8 mouse cellular contexts compared by ENCODE assay signal in the genomic region with DNA sequence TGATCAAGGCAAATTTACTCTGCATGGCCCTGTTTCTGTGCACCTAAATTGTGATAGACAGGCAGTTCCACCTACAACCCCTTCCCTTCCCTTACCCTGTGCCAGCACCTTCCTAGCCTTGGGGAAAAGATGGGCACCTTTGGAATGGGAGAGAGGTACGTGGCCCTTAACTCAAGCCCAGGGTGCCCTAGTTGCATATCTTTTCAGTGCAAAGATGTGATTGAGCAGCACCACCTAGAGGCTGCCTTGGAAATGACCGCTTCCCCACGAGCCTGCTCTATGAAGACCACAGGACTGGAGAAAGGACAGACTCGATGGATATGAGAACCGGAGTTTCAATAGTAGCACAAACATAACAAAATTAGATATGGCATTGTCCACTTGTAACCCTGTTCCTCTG. TPM values are rescaled to one million over a fixed set of nuclear protein-coding genes. Genes with fewer than 3 reads are reported as not detected.
DNase-seq lines count a peak whose midpoint lies in the region; ATAC-seq and TF ChIP-seq lines count a peak whose summit lies in the region.

No protein-coding gene starts in this region.

- H3K4me3 ChIP-seq in hindbrain, embryonic 15.5 days: no peak overlapping the region

- no peaks in the 10 kb centered on the region for H3K4me1 ChIP-seq in hindbrain, embryonic 15.5 days (replicated peaks)

- CTCF ChIA-PET in Patski (lab: Charles Lee): interaction anchor here (1.0 to 4.4 kb wide), 13 partner anchors 10 to 493 kb away, joined by 3 to 33 read pairs (median 4); no protein-coding TSS in a partner anchor

- peak; percentile 74 for ATAC-seq in Patski
- peak; percentile 86 for ATAC-seq in frontal cortex, adult (ENCODE audit: low TSS enrichment)
- peak; percentile 69; the same call in 1 of the 2 replicates for ATAC-seq in hindbrain, embryonic 15.5 days (ENCODE audit: low FRiP score, low read depth)
- peak; percentile 93 for ATAC-seq in megakaryocyte, adult 5-6 weeks (ENCODE audit: poor library complexity, severe bottlenecking)

- WGBS in hindbrain, embryonic 15.5 days: 9% methylated on average over 5 of the region's 5 CpGs

- DNase-seq in Patski (ENCODE audit: low read depth, low spot score): no peak
- DNase-seq in cerebellum, adult 8-10 months: peak; percentile 77
- peak; percentile 74 to 77 for DNase-seq in layer of hippocampus, postnatal 36 days
- peak; percentile 78 to 85 for DNase-seq in right cerebral cortex, postnatal 10 days (ENCODE audit: low spot score in 2 of 2)
- peak; percentile 35 to 70 for DNase-seq in urinary bladder, postnatal 4 days (ENCODE audit: low spot score in 2 of 2)

- no peak overlapping the region for H3K27ac ChIP-seq in hindbrain, embryonic 15.5 days (replicated peaks)

- H3K27me3 ChIP-seq in Patski: peaks cover 5% of the 10 kb centered on the region
- no peaks in the 10 kb centered on the region for H3K27me3 ChIP-seq in hindbrain, embryonic 15.5 days

- no peaks in the 10 kb centered on the region for H3K9me3 ChIP-seq in hindbrain, embryonic 15.5 days

- no peak overlapping the region for H3K9ac ChIP-seq in hindbrain, embryonic 15.5 days

- H3K36me3 ChIP-seq in hindbrain, embryonic 15.5 days: no peaks in the 10 kb centered on the region

- POLR2A ChIA-PET in Patski (lab: Charles Lee): interaction anchor here (0.5 to 1.0 kb wide), 3 partner anchors 15 to 218 kb away, joined by 3 to 6 read pairs (median 4); no protein-coding TSS in a partner anchor

- in situ Hi-C loops in Patski (cut with MboI; ENCODE audit: low pct_unique_long_range_greater_than_20kb): loop anchor here (10.0 kb wide), 1 partner anchor 528 kb away; no protein-coding TSS in a partner anchor

- peak; percentile 93 for TF ChIP-seq CTCF in Patski (IDR thresholded peaks at IDR 0.05)

- no peak overlapping the region for H3K4me2 ChIP-seq in hindbrain, embryonic 15.5 days

RNA-seq across cellular contexts. Expression of gene Tarbp1, which starts 8.1 kb away (rescaled TPM):
- polyA plus RNA-seq in Patski (2021): 8.7 TPM
- 1.8 TPM in 2 replicates for polyA plus RNA-seq in hindbrain, embryonic 15.5 days (2015; fragmentation: Nextera tagmentation; extraction: Ambion mirVana)
- total RNA-seq in layer of hippocampus, postnatal 36 days (2021): 1 to 10 TPM; 4.4 to 4.6 TPM
- 3.2 TPM in 2 replicates for total RNA-seq in megakaryocyte, adult 5-6 weeks (2015)
- total RNA-seq in megakaryocyte, adult 5-6 weeks (2017): 2.3 TPM in 2 replicates
